Mouse (Mus musculus): ENCODE results near the gene Fmnl2. TPM values are rescaled to one million over a fixed set of nuclear protein-coding genes. Genes with fewer than 3 reads are reported as not detected.

Fmnl2 gene
- polyA plus RNA-seq, 1 experiment from 2014 or later, result 13.5 TPM

GRCm38 (mm10) chr2:52987035-52987434 lies 129.4 kb downstream of the Fmnl2 start:
- H3K27ac ChIP-seq, result no peak overlapping the region
- ATAC-seq (ENCODE audit: low FRiP score), result no peak
- no peak overlapping the region for H3K4me2 ChIP-seq
- 98% methylated on average over 5 of the region's 6 CpGs for WGBS
- no peaks in the 10 kb centered on the region for H3K27me3 ChIP-seq
- no peaks in the 10 kb centered on the region for H3K36me3 ChIP-seq
- H3K4me3 ChIP-seq, result no peak overlapping the region
- H3K9ac ChIP-seq, result no peak overlapping the region
- peaks cover 18% of the 10 kb centered on the region for H3K4me1 ChIP-seq (replicated peaks)
- no peaks in the 10 kb centered on the region for H3K9me3 ChIP-seq

GRCm38 (mm10) chr2:52987637-52988295 lies 130.1 kb downstream of the Fmnl2 start:
- no peaks in the 10 kb centered on the region for H3K36me3 ChIP-seq
- H3K4me2 ChIP-seq, result no peak overlapping the region
- H3K27ac ChIP-seq, result peak overlapping the region; percentile 36
- WGBS, result 62% methylated on average over 11 of the region's 11 CpGs
- 0 out of 2 replicates have a peak, but pooled peaks have one; percentile 14 for ATAC-seq (ENCODE audit: low FRiP score)
- no peaks in the 10 kb centered on the region for H3K27me3 ChIP-seq
- no peaks in the 10 kb centered on the region for H3K9me3 ChIP-seq
- no peak overlapping the region for H3K9ac ChIP-seq
- H3K4me3 ChIP-seq, result no peak overlapping the region
- H3K4me1 ChIP-seq (replicated peaks), result peaks cover 18% of the 10 kb centered on the region

GRCm38 (mm10) chr2:52989316-52989715 lies 131.7 kb downstream of the Fmnl2 start:
- Histone ChIP-seq H3K4me2 (no peak overlapping the region), H3K27me3 (no peaks in the 10 kb centered on the region), H3K4me3 (no peak overlapping the region), H3K9me3 (no peaks in the 10 kb centered on the region), H3K36me3 (no peaks in the 10 kb centered on the region), H3K4me1 (replicated peaks) (peaks cover 18% of the 10 kb centered on the region), H3K9ac (no peak overlapping the region), H3K27ac (no peak overlapping the region)
- no peak for ATAC-seq (ENCODE audit: low FRiP score)
- 88% methylated on average over 4 of the region's 4 CpGs for WGBS

- Histone ChIP-seq H3K27me3 (no peaks in the 10 kb centered on the region), H3K4me3 (no peak overlapping the region), H3K27ac (peak overlapping the region; percentile 64), H3K4me2 (no peak overlapping the region), H3K9me3 (no peaks in the 10 kb centered on the region), H3K9ac (no peak overlapping the region), H3K4me1 (replicated peaks) (peaks cover 8% of the 10 kb centered on the region), H3K36me3 (no peaks in the 10 kb centered on the region)
- no peak for ATAC-seq (ENCODE audit: low FRiP score)
- WGBS, result 75% methylated on average over 9 of the region's 9 CpGs
These were observed 133.4 kb downstream of the Fmnl2 start for GRCm38 (mm10) chr2:52990874-52991687.

- ATAC-seq (ENCODE audit: low FRiP score), result no peak
- Histone ChIP-seq H3K9ac (no peak overlapping the region), H3K4me2 (no peak overlapping the region), H3K4me1 (replicated peaks) (peaks cover 8% of the 10 kb centered on the region), H3K27me3 (no peaks in the 10 kb centered on the region), H3K9me3 (no peaks in the 10 kb centered on the region), H3K27ac (peak overlapping the region; percentile 64; the same call in 1 of the 2 replicates), H3K36me3 (no peaks in the 10 kb centered on the region), H3K4me3 (no peak overlapping the region)
- WGBS, result 90% methylated on average over 5 of the region's 5 CpGs
These were observed 134.1 kb downstream of the Fmnl2 start for GRCm38 (mm10) chr2:52991688-52992194.

GRCm38 (mm10) chr2:52993241-52993640 lies 135.6 kb downstream of the Fmnl2 start:
- Histone ChIP-seq H3K27me3 (no peaks in the 10 kb centered on the region), H3K4me3 (no peak overlapping the region), H3K4me2 (no peak overlapping the region), H3K9me3 (no peaks in the 10 kb centered on the region), H3K36me3 (no peaks in the 10 kb centered on the region), H3K4me1 (replicated peaks) (peaks cover 5% of the 10 kb centered on the region; the same call in 1 of the 2 replicates), H3K27ac (no peak overlapping the region), H3K9ac (no peak overlapping the region)
- ATAC-seq (ENCODE audit: low FRiP score), result no peak
- WGBS, result 88% methylated on average over 7 of the region's 7 CpGs

- Histone ChIP-seq H3K27me3 (no peaks in the 10 kb centered on the region), H3K36me3 (no peaks in the 10 kb centered on the region), H3K9ac (no peak overlapping the region), H3K4me1 (replicated peaks) (peaks cover 7% of the 10 kb centered on the region; the same call in 1 of the 2 replicates), H3K4me2 (no peak overlapping the region), H3K4me3 (no peak overlapping the region), H3K27ac (no peak overlapping the region), H3K9me3 (no peaks in the 10 kb centered on the region)
- ATAC-seq (ENCODE audit: low FRiP score), result no peak
- 90% methylated on average over 9 of the region's 9 CpGs for WGBS
These were observed 136.9 kb downstream of the Fmnl2 start for GRCm38 (mm10) chr2:52994526-52994925.

GRCm38 (mm10) chr2:52997955-52998750 lies 140.5 kb downstream of the Fmnl2 start:
- H3K4me1 ChIP-seq (replicated peaks), result peaks cover 12% of the 10 kb centered on the region; the same call in 1 of the 2 replicates
- H3K27ac ChIP-seq, result no peak overlapping the region
- no peaks in the 10 kb centered on the region for H3K9me3 ChIP-seq
- H3K9ac ChIP-seq, result no peak overlapping the region
- H3K4me3 ChIP-seq, result no peak overlapping the region
- H3K36me3 ChIP-seq, result no peaks in the 10 kb centered on the region
- H3K4me2 ChIP-seq, result no peak overlapping the region
- no peaks in the 10 kb centered on the region for H3K27me3 ChIP-seq
- WGBS, result 86% methylated on average over 15 of the region's 15 CpGs
- ATAC-seq (ENCODE audit: low FRiP score), result no peak

GRCm38 (mm10) chr2:52999524-52999969 lies 141.9 kb downstream of the Fmnl2 start:
- WGBS, result 36% methylated on average over 3 of the region's 3 CpGs
- peaks cover 14% of the 10 kb centered on the region; the same call in 1 of the 2 replicates for H3K4me1 ChIP-seq (replicated peaks)
- H3K27me3 ChIP-seq, result no peaks in the 10 kb centered on the region
- no peak overlapping the region for H3K4me2 ChIP-seq
- no peak overlapping the region for H3K27ac ChIP-seq
- H3K4me3 ChIP-seq, result no peak overlapping the region
- peak; percentile 55 for ATAC-seq (ENCODE audit: low FRiP score)
- H3K9ac ChIP-seq, result no peak overlapping the region
- no peaks in the 10 kb centered on the region for H3K9me3 ChIP-seq
- no peaks in the 10 kb centered on the region for H3K36me3 ChIP-seq

GRCm38 (mm10) chr2:53000446-53000845 lies 142.8 kb downstream of the Fmnl2 start:
- no peak overlapping the region for H3K9ac ChIP-seq
- H3K36me3 ChIP-seq, result no peaks in the 10 kb centered on the region
- no peak overlapping the region for H3K4me2 ChIP-seq
- peaks cover 18% of the 10 kb centered on the region; the same call in 1 of the 2 replicates for H3K4me1 ChIP-seq (replicated peaks)
- ATAC-seq (ENCODE audit: low FRiP score), result no peak
- no peak overlapping the region for H3K27ac ChIP-seq
- no peaks in the 10 kb centered on the region for H3K27me3 ChIP-seq
- WGBS, result 93% methylated on average over 3 of the region's 3 CpGs
- H3K9me3 ChIP-seq, result no peaks in the 10 kb centered on the region
- no peak overlapping the region for H3K4me3 ChIP-seq

GRCm38 (mm10) chr2:53006161-53006560 lies 148.5 kb downstream of the Fmnl2 start:
- 66% methylated on average over 7 of the region's 7 CpGs for WGBS
- no peaks in the 10 kb centered on the region for H3K36me3 ChIP-seq
- no peaks in the 10 kb centered on the region for H3K9me3 ChIP-seq
- H3K4me1 ChIP-seq (replicated peaks), result peaks cover 46% of the 10 kb centered on the region
- H3K9ac ChIP-seq, result no peak overlapping the region
- H3K4me3 ChIP-seq, result no peak overlapping the region
- no peak for ATAC-seq (ENCODE audit: low FRiP score)
- H3K4me2 ChIP-seq, result no peak overlapping the region
- no peak overlapping the region for H3K27ac ChIP-seq
- H3K27me3 ChIP-seq, result no peaks in the 10 kb centered on the region

GRCm38 (mm10) chr2:53007142-53007541 lies 149.5 kb downstream of the Fmnl2 start:
- H3K27ac ChIP-seq, result no peak overlapping the region
- 10% methylated on average over 5 of the region's 5 CpGs for WGBS
- H3K9me3 ChIP-seq, result no peaks in the 10 kb centered on the region
- H3K9ac ChIP-seq, result no peak overlapping the region
- no peaks in the 10 kb centered on the region for H3K36me3 ChIP-seq
- no peaks in the 10 kb centered on the region for H3K27me3 ChIP-seq
- H3K4me1 ChIP-seq (replicated peaks), result peaks cover 54% of the 10 kb centered on the region
- ATAC-seq (ENCODE audit: low FRiP score), result 0 out of 2 replicates have a peak, but pooled peaks have one; percentile 36
- H3K4me3 ChIP-seq, result no peak overlapping the region
- H3K4me2 ChIP-seq, result no peak overlapping the region
